Mouse (Mus musculus): ENCODE data around the gene Gm9945. TPM values are rescaled to one million over a fixed set of nuclear protein-coding genes. Genes with fewer than 3 reads are reported as not detected.

Gene Gm9945
- polyA plus RNA-seq, 1 experiment from 2014 or later: not detected

Other genes with a start within 250 kb of the Gm9945 start
- gene Hspa4, start 179.7 kb upstream of the Gm9945 start, polyA plus RNA-seq (2015; fragmentation: Nextera tagmentation; extraction: Ambion mirVana): 91.0 and 94.6 TPM in 2 replicates
- 22.8 and 24.3 TPM in 2 replicates for gene Zcchc10, start 155.5 kb upstream of the Gm9945 start, polyA plus RNA-seq (2015; fragmentation: Nextera tagmentation; extraction: Ambion mirVana)
- gene Aff4, start 129.3 kb upstream of the Gm9945 start, polyA plus RNA-seq (2015; fragmentation: Nextera tagmentation; extraction: Ambion mirVana): 32.1 and 38.0 TPM in 2 replicates
- 0.32 and 0.46 TPM in 2 replicates for gene Leap2, start 57.0 kb upstream of the Gm9945 start, polyA plus RNA-seq (2015; fragmentation: Nextera tagmentation; extraction: Ambion mirVana)
- 629 and 653 TPM in 2 replicates for gene Uqcrq, start 49.3 kb upstream of the Gm9945 start, polyA plus RNA-seq (2015; fragmentation: Nextera tagmentation; extraction: Ambion mirVana)
- gene Gdf9, start 49.1 kb upstream of the Gm9945 start, polyA plus RNA-seq (2015; fragmentation: Nextera tagmentation; extraction: Ambion mirVana): 2.2 and 2.3 TPM in 2 replicates
- not detected in 2 replicates for gene Gm10447, start 23.1 kb upstream of the Gm9945 start, polyA plus RNA-seq (2015; fragmentation: Nextera tagmentation; extraction: Ambion mirVana)
- gene Shroom1, start 23.0 kb upstream of the Gm9945 start, polyA plus RNA-seq (2015; fragmentation: Nextera tagmentation; extraction: Ambion mirVana): 1.7 and 2.3 TPM in 2 replicates
- gene Gm9837, start 9.7 kb upstream of the Gm9945 start, polyA plus RNA-seq (2015; fragmentation: Nextera tagmentation; extraction: Ambion mirVana): not detected in 2 replicates
- 0.23 and 0.32 TPM in 2 replicates for gene Sowaha, start 108 bp downstream of the Gm9945 start, polyA plus RNA-seq (2015; fragmentation: Nextera tagmentation; extraction: Ambion mirVana)
- gene Sept8, start 39.1 kb downstream of the Gm9945 start, polyA plus RNA-seq (2015; fragmentation: Nextera tagmentation; extraction: Ambion mirVana): 21.9 and 25.6 TPM in 2 replicates
- gene Kif3a, start 87.2 kb downstream of the Gm9945 start, polyA plus RNA-seq (2015; fragmentation: Nextera tagmentation; extraction: Ambion mirVana): 65.6 and 68.6 TPM in 2 replicates
- gene Il4, start 138.5 kb downstream of the Gm9945 start, polyA plus RNA-seq (2015; fragmentation: Nextera tagmentation; extraction: Ambion mirVana): 1.2 and 1.3 TPM in 2 replicates
- gene Il13, start 154.5 kb downstream of the Gm9945 start, polyA plus RNA-seq (2015; fragmentation: Nextera tagmentation; extraction: Ambion mirVana): not detected in 2 replicates
- gene Rad50, start 227.2 kb downstream of the Gm9945 start, polyA plus RNA-seq (2015; fragmentation: Nextera tagmentation; extraction: Ambion mirVana): 27.2 and 27.7 TPM in 2 replicates
- gene Il5, start 240.6 kb downstream of the Gm9945 start, polyA plus RNA-seq (2015; fragmentation: Nextera tagmentation; extraction: Ambion mirVana): not detected in 2 replicates

Data from kidney, embryonic 15.5 days (tissue).